Mouse (Mus musculus): ENCODE measurements around the gene Usp17lb.
"Not testable (repeated sequence)": the region's sequence is repeated elsewhere in the genome, so short reads cannot be mapped to it uniquely, and the experiment has no call there.

Gene Usp17lb

GRCm38 (mm10) chr7:104842503-104842902 lies at the start of gene Usp17lb:
Gene Usp17lb, minus strand, starts transcription at chr7:104842603.
- in situ Hi-C loops (cut with MboI), result no loop called here

GRCm38 (mm10) chr7:104877731-104878130 lies 35.3 kb upstream of the Usp17lb start, which contains the start of gene Olfr665:
Gene Olfr665, plus strand, starts transcription at chr7:104878031.
- in situ Hi-C loops (cut with MboI), result no loop called here

GRCm38 (mm10) chr7:104861381-104861780 lies 19.0 kb upstream of the Usp17lb start:
- in situ Hi-C loops (cut with MboI), result no loop called here

- in situ Hi-C loops (cut with MboI), result no loop called here
These were observed 15.3 kb upstream of the Usp17lb start for GRCm38 (mm10) chr7:104857683-104858082.

- in situ Hi-C loops (cut with MboI), result not testable (repeated sequence)
These were observed 14.3 kb upstream of the Usp17lb start, which contains the start of gene Usp17la for GRCm38 (mm10) chr7:104856709-104857108. Gene Usp17la, plus strand, starts transcription at chr7:104857009.

- in situ Hi-C loops (cut with MboI), result no loop called here
These were observed 12.9 kb upstream of the Usp17lb start for GRCm38 (mm10) chr7:104855248-104855750.

- in situ Hi-C loops (cut with MboI), result not testable (repeated sequence)
These were observed 9.1 kb upstream of the Usp17lb start for GRCm38 (mm10) chr7:104851546-104851945.

- in situ Hi-C loops (cut with MboI), result no loop called here
These were observed 1.4 kb upstream of the Usp17lb start for GRCm38 (mm10) chr7:104843731-104844287.

GRCm38 (mm10) chr7:104810335-104810734 lies 32.1 kb downstream of the Usp17lb start:
- in situ Hi-C loops (cut with MboI), result not testable (repeated sequence)

- in situ Hi-C loops (cut with MboI), result no loop called here
These were observed 51.6 kb downstream of the Usp17lb start for GRCm38 (mm10) chr7:104790796-104791195.

Data from mature B cell (primary cell).